Mouse (Mus musculus) heart, adult 8-10 months (tissue): Measurements from ENCODE around the gene Zfp977. TPM values are rescaled to one million over a fixed set of nuclear protein-coding genes. Genes with fewer than 3 reads are reported as not detected.
"Not testable (repeated sequence)": the region's sequence is repeated elsewhere in the genome, so short reads cannot be mapped to it uniquely, and the experiment has no call there.

Experiments used
- DNase-seq: peaks from one replicate; pipeline ENCODE4 v3.0.0; 2022; ENCODE audit warnings: low spot score
- microRNA-seq: library from miRNA; unstranded; fragments of <30 nt; microRNA quantifications from one replicate; pipeline ENCODE4 v1.2.0, GENCODE M21; 2022
- total RNA-seq, 4 experiments: library from RNA; stranded (reverse); gene quantifications; 2 replicates each; pipeline ENCODE4 v1.2.4; 2022

Zfp977 gene
- total RNA-seq, result 1 to 10 TPM in 1 of 4 experiments, under 1 TPM in 3; 0.44 to 1.0 (median 0.79) TPM

DNA sequence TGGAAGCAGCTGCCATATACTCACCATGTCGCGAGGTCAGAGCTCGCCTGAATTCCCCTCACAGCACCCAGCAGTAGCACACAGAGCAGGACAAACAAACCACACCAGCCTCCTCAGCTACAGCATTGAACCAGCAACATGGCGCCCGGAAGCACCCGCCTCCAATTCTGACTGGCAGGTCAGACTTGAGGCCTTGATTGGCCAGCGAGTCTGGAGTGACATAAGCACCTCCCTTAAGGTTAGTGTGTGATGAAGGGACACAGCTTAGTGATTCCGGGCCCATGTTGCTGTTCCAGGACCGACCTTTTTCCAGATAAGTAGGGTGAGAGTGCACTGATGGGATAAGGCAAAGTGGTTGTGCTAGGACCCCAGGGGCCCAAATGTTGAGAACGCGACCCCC lies at the start of gene Zfp977:
Gene Zfp977 (minus strand): TSS at position 135 of the 400 bp plus-strand sequence.
- not testable (repeated sequence) for DNase-seq

DNA sequence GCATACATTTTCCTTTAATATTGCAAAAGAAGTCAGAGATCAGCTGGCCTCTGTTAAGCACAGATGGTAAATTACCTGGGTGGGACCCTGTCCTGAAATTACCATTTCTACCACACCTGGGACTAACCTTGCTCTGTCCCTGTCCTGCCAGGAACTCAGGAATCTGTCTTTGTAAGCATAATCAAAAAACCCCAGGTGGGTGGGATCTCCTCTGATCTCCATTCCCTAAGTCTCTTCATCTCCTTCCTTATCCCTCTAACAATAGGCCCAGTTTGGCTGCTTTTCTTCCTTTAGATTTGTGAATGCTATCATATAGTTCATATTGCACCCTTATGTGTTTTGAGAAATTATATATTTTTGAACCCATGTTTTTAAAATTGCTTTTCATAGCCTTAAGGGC lies 38.7 kb upstream of the Zfp977 start:
- not testable (repeated sequence) for DNase-seq

GRCm38 (mm10) chr7:42595666-42596065 lies 3.3 kb upstream of the Zfp977 start:
- DNase-seq, result not testable (repeated sequence)

DNA sequence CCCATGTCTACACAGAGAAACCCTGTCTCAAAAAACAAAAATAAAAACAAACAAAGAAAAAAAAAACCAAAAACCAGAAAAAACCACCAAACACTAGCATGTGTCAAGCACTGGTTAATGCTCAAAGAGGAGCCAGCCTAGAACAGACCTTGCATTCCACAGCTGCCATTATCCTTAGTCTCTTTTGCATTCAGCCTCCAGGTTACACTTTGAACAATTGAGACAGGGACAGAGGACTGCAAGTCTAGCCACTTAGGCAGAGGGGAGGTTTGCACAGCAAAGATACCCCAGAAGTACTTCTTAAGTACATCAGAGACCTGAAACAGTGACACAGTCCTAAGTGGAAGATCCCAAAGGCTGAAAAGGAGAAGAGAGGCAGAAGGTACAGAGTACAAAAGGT lies 1.0 kb downstream of the Zfp977 start:
- DNase-seq, result not testable (repeated sequence)

GRCm38 (mm10) chr7:42578488-42578887 lies 13.9 kb downstream of the Zfp977 start, which contains the start of gene Gm21028:
Gene Gm21028 (minus strand): TSS chr7:42578588.
- no peak for DNase-seq

DNA sequence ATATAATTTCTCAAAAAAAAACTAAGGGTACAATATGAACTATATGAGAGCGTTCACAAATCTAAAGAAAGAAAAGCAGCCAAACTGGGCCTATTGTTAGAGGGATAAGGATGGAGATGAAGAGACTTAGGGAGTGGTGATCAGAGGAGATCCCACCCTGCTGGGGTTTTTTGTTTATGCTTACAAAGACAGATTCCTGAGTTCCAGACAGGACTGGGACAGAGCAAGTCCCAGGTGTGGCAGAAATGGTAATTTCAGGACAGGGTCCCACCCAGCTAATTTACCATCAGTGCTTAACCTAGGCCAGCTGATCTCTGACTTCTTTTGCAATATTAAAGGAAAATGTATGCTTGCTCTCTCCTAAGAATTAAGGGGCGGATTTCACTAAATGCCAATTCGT lies 40.6 kb downstream of the Zfp977 start:
- DNase-seq, result no peak

Small RNAs within 50 kb of the gene (microRNA-seq; reads per million reads assigned to microRNA genes)
- gene Gm24938, result not detected

Other genes with a start within 250 kb of the Zfp977 start
- not detected for gene 4933421I07Rik, start 144.4 kb downstream of the Zfp977 start, total RNA-seq
- 1 to 10 TPM; 4.6 to 6.5 (median 4.9) TPM for gene Zfp141, start 86.8 kb downstream of the Zfp977 start, total RNA-seq
- not detected for gene Gm21028, start 14.0 kb downstream of the Zfp977 start, total RNA-seq
- 1 to 10 TPM; 2.3 to 2.9 (median 2.5) TPM for gene Zfp976, start 50.0 kb upstream of the Zfp977 start, total RNA-seq
- gene Zfp975, start 100.2 kb upstream of the Zfp977 start, total RNA-seq, result 1 to 10 TPM; 3.5 to 4.4 (median 4.2) TPM
- gene Gm17067, start 134.5 kb upstream of the Zfp977 start, total RNA-seq, result not detected
- gene Vmn2r62, start 201.0 kb upstream of the Zfp977 start, total RNA-seq, result not detected